Mouse (Mus musculus): Measurements from ENCODE around the gene Lsp1. TPM values are rescaled to one million over a fixed set of nuclear protein-coding genes. Genes with fewer than 3 reads are reported as not detected.

Gene Lsp1
- polyA plus RNA-seq, 1 experiment, result 298 TPM

- Histone ChIP-seq H3K27me3 (ENCODE audit: control insufficient read depth, insufficient read depth, insufficient read length) (no peaks in the 10 kb centered on the region), H3K4me3 (no peak overlapping the region), H3ac (ENCODE audit: control insufficient read depth, insufficient read length) (no peak overlapping the region), H3K36me3 (ENCODE audit: control insufficient read depth, insufficient read depth) (peaks cover 13% of the 10 kb centered on the region), H3K79me2 (ENCODE audit: control insufficient read depth, insufficient read depth) (peaks cover 5% of the 10 kb centered on the region), H3K4me2 (ENCODE audit: low read depth) (no peak overlapping the region)
- peak; percentile 36 for TF ChIP-seq POLR2AphosphoS2 (IDR thresholded peaks at IDR 0.05; ENCODE audit: insufficient read length, low read depth)
- TF ChIP-seq MYOG (IDR thresholded peaks at IDR 0.05; ENCODE audit: control insufficient read depth in 1 of 3, insufficient read depth in 1 of 3, insufficient read length in 2 of 3, low read depth in 2 of 3), result no peak
Observed at GRCm38 (mm10) chr7:142506501-142506900, 45.9 kb downstream of the Lsp1 start.

GRCm38 (mm10) chr7:142507453-142507852 lies 46.8 kb downstream of the Lsp1 start:
- no peaks in the 10 kb centered on the region for H3K27me3 ChIP-seq (ENCODE audit: control insufficient read depth, insufficient read depth, insufficient read length)
- peaks cover 8% of the 10 kb centered on the region for H3K36me3 ChIP-seq (ENCODE audit: control insufficient read depth, insufficient read depth)
- TF ChIP-seq MAX (IDR thresholded peaks at IDR 0.05; ENCODE audit: low read depth), result no peak
- peak in 1 of 3 experiments; percentile 1 for TF ChIP-seq MYOG (IDR thresholded peaks at IDR 0.05; ENCODE audit: control insufficient read depth in 1 of 3, insufficient read depth in 1 of 3, insufficient read length in 2 of 3, low read depth in 2 of 3)
- no peak for TF ChIP-seq E2F4 (IDR thresholded peaks at IDR 0.05; ENCODE audit: insufficient read depth)
- TF ChIP-seq POLR2A (IDR thresholded peaks at IDR 0.05; ENCODE audit: insufficient read length, low read depth), result peak; percentile 62
- TF ChIP-seq TCF3 (IDR thresholded peaks at IDR 0.05; ENCODE audit: insufficient read length, low read depth), result no peak
- no peak for TF ChIP-seq TCF12 (IDR thresholded peaks at IDR 0.05; ENCODE audit: insufficient read depth, poor library complexity, severe bottlenecking)
- TF ChIP-seq USF1 (IDR thresholded peaks at IDR 0.05; ENCODE audit: low read depth), result no peak
- TF ChIP-seq REST (IDR thresholded peaks at IDR 0.05; ENCODE audit: insufficient read depth, insufficient read length), result no peak
- no peak for TF ChIP-seq MYOD1 (IDR thresholded peaks at IDR 0.05; ENCODE audit: control insufficient read depth in 1 of 3, insufficient read length in 2 of 3, low read depth in 2 of 3)
- TF ChIP-seq POLR2AphosphoS2 (IDR thresholded peaks at IDR 0.05; ENCODE audit: insufficient read length, low read depth), result peak; percentile 92
- H3ac ChIP-seq (ENCODE audit: control insufficient read depth, insufficient read length), result no peak overlapping the region
- H3K79me2 ChIP-seq (ENCODE audit: control insufficient read depth, insufficient read depth), result peaks cover 5% of the 10 kb centered on the region
- no peak overlapping the region for H3K4me3 ChIP-seq
- H3K4me2 ChIP-seq (ENCODE audit: low read depth), result no peak overlapping the region

GRCm38 (mm10) chr7:142509518-142509917 lies 48.9 kb downstream of the Lsp1 start:
- H3K27me3 ChIP-seq (ENCODE audit: control insufficient read depth, insufficient read depth, insufficient read length), result no peaks in the 10 kb centered on the region
- H3K4me2 ChIP-seq (ENCODE audit: low read depth), result no peak overlapping the region
- no peak overlapping the region for H3ac ChIP-seq (ENCODE audit: control insufficient read depth, insufficient read length)
- H3K79me2 ChIP-seq (ENCODE audit: control insufficient read depth, insufficient read depth), result no peaks in the 10 kb centered on the region
- no peak overlapping the region for H3K4me3 ChIP-seq
- H3K36me3 ChIP-seq (ENCODE audit: control insufficient read depth, insufficient read depth), result peaks cover 4% of the 10 kb centered on the region
- no peak for TF ChIP-seq USF1 (IDR thresholded peaks at IDR 0.05; ENCODE audit: low read depth)
- peak; percentile 22 for TF ChIP-seq POLR2A (IDR thresholded peaks at IDR 0.05; ENCODE audit: insufficient read length, low read depth)
- TF ChIP-seq TCF3 (IDR thresholded peaks at IDR 0.05; ENCODE audit: insufficient read length, low read depth), result no peak
- no peak for TF ChIP-seq SRF (IDR thresholded peaks at IDR 0.05; ENCODE audit: control insufficient read depth, insufficient read length, low read depth)
- no peak for TF ChIP-seq MYOD1 (IDR thresholded peaks at IDR 0.05; ENCODE audit: control insufficient read depth in 1 of 3, insufficient read length in 2 of 3, low read depth in 2 of 3)
- peak; percentile 84 for TF ChIP-seq POLR2AphosphoS2 (IDR thresholded peaks at IDR 0.05; ENCODE audit: insufficient read length, low read depth)

GRCm38 (mm10) chr7:142510021-142510777 lies 49.6 kb downstream of the Lsp1 start:
- H3K4me3 ChIP-seq, result no peak overlapping the region
- no peak overlapping the region for H3K4me2 ChIP-seq (ENCODE audit: low read depth)
- no peak overlapping the region for H3ac ChIP-seq (ENCODE audit: control insufficient read depth, insufficient read length)
- no peaks in the 10 kb centered on the region for H3K27me3 ChIP-seq (ENCODE audit: control insufficient read depth, insufficient read depth, insufficient read length)
- no peaks in the 10 kb centered on the region for H3K79me2 ChIP-seq (ENCODE audit: control insufficient read depth, insufficient read depth)
- TF ChIP-seq POLR2AphosphoS2 (IDR thresholded peaks at IDR 0.05; ENCODE audit: insufficient read length, low read depth), result peak; percentile 6
- no peak for TF ChIP-seq REST (IDR thresholded peaks at IDR 0.05; ENCODE audit: insufficient read depth, insufficient read length)
- H3K36me3 ChIP-seq (ENCODE audit: control insufficient read depth, insufficient read depth), result peaks cover 6% of the 10 kb centered on the region

- no peak overlapping the region for H3ac ChIP-seq (ENCODE audit: control insufficient read depth, insufficient read length)
- TF ChIP-seq MYOG (IDR thresholded peaks at IDR 0.05; ENCODE audit: control insufficient read depth in 1 of 3, insufficient read depth in 1 of 3, insufficient read length in 2 of 3, low read depth in 2 of 3), result peak in 1 of 3 experiments; percentile 10
- peak; percentile 73 for TF ChIP-seq POLR2AphosphoS2 (IDR thresholded peaks at IDR 0.05; ENCODE audit: insufficient read length, low read depth)
- TF ChIP-seq SRF (IDR thresholded peaks at IDR 0.05; ENCODE audit: control insufficient read depth, insufficient read length, low read depth), result no peak
- no peak for TF ChIP-seq USF1 (IDR thresholded peaks at IDR 0.05; ENCODE audit: low read depth)
- TF ChIP-seq POLR2A (IDR thresholded peaks at IDR 0.05; ENCODE audit: insufficient read length, low read depth), result no peak
- H3K27me3 ChIP-seq (ENCODE audit: control insufficient read depth, insufficient read depth, insufficient read length), result no peaks in the 10 kb centered on the region
- peaks cover 6% of the 10 kb centered on the region for H3K36me3 ChIP-seq (ENCODE audit: control insufficient read depth, insufficient read depth)
- no peak overlapping the region for H3K4me2 ChIP-seq (ENCODE audit: low read depth)
- H3K4me3 ChIP-seq, result no peak overlapping the region
- H3K79me2 ChIP-seq (ENCODE audit: control insufficient read depth, insufficient read depth), result no peaks in the 10 kb centered on the region
Observed at GRCm38 (mm10) chr7:142514048-142514447, 53.4 kb downstream of the Lsp1 start.

All from myocyte (in vitro differentiated cells).